Mouse (Mus musculus) embryo, embryonic 11.5 days (tissue): ENCODE data around the gene Stxbp5.
"Not testable (repeated sequence)": the region's sequence is repeated elsewhere in the genome, so short reads cannot be mapped to it uniquely, and the experiment has no call there.

Experiments used
- DNase-seq: peaks from one replicate; pipeline ENCODE4 v3.0.0-alpha.2; 2012; ENCODE audit warnings: low read depth, low spot score

The Stxbp5 gene

GRCm38 (mm10) chr10:9901071-9901696 is at the start of gene Stxbp5:
Gene Stxbp5 (minus strand): TSS chr10:9901079.
- peak; percentile 77 for DNase-seq

GRCm38 (mm10) chr10:9912395-9912794 is 11.5 kb upstream of the Stxbp5 start:
- no peak for DNase-seq

GRCm38 (mm10) chr10:9907919-9908502 is 7.1 kb upstream of the Stxbp5 start:
- no peak for DNase-seq

- DNase-seq, result no peak
Measured at GRCm38 (mm10) chr10:9907519-9907918, 6.6 kb upstream of the Stxbp5 start.

GRCm38 (mm10) chr10:9906185-9906584 is 5.3 kb upstream of the Stxbp5 start:
- no peak for DNase-seq

GRCm38 (mm10) chr10:9901697-9902239 is 889 bp upstream of the Stxbp5 start:
- DNase-seq, result peak; percentile 72

GRCm38 (mm10) chr10:9900315-9901070 is 386 bp downstream of the Stxbp5 start:
- peak; percentile 31 for DNase-seq

- DNase-seq, result peak; percentile 8
Measured at GRCm38 (mm10) chr10:9899816-9900215, 1.1 kb downstream of the Stxbp5 start.

- peak; percentile 3 for DNase-seq
Measured at GRCm38 (mm10) chr10:9899086-9899485, 1.8 kb downstream of the Stxbp5 start.

- DNase-seq, result no peak
Measured at GRCm38 (mm10) chr10:9897852-9898251, 3.0 kb downstream of the Stxbp5 start.

GRCm38 (mm10) chr10:9893562-9893961 is 7.3 kb downstream of the Stxbp5 start:
- DNase-seq, result no peak

GRCm38 (mm10) chr10:9889651-9890050 is 11.2 kb downstream of the Stxbp5 start:
- no peak for DNase-seq

GRCm38 (mm10) chr10:9888655-9889054 is 12.2 kb downstream of the Stxbp5 start:
- no peak for DNase-seq

GRCm38 (mm10) chr10:9881781-9882320 is 19.0 kb downstream of the Stxbp5 start:
- DNase-seq, result not testable (repeated sequence)

GRCm38 (mm10) chr10:9880070-9880728 is 20.7 kb downstream of the Stxbp5 start:
- no peak for DNase-seq

- no peak for DNase-seq
Measured at GRCm38 (mm10) chr10:9878821-9879489, 21.9 kb downstream of the Stxbp5 start.

GRCm38 (mm10) chr10:9875905-9876304 is 25.0 kb downstream of the Stxbp5 start:
- DNase-seq, result no peak

GRCm38 (mm10) chr10:9872143-9872542 is 28.7 kb downstream of the Stxbp5 start:
- no peak for DNase-seq

- no peak for DNase-seq
Measured at GRCm38 (mm10) chr10:9866793-9867579, 33.9 kb downstream of the Stxbp5 start.

- DNase-seq, result no peak
Measured at GRCm38 (mm10) chr10:9860022-9860421, 40.9 kb downstream of the Stxbp5 start.
